Mouse (Mus musculus): ENCODE data around the gene Rrad. TPM values are rescaled to one million over a fixed set of nuclear protein-coding genes. Genes with fewer than 3 reads are reported as not detected.
"Not testable (repeated sequence)": the region's sequence is repeated elsewhere in the genome, so short reads cannot be mapped to it uniquely, and the experiment has no call there.

The Rrad gene
- total RNA-seq (2021) (10 to 100 TPM in 1 of 2 experiments, 1 to 10 TPM in 1; 3.3 to 14.4 TPM), polyA plus RNA-seq (2012; rRNA removed) (4.1 and 7.4 TPM in 2 replicates)
- long read RNA-seq, transcript Rrad-201 (5 exons, 1,577 nt) = major isoform, 5 of 9 reads
- long read RNA-seq, partial matches to known transcripts = 3 of 9 reads
- long read RNA-seq, other reads (novel, unspliced or antisense) = 1 of 9 reads

GRCm38 (mm10) chr8:104630981-104631663 lies at the start of gene Rrad:
Rrad (minus strand) TSS chr8:104631327.
- DNase-seq = peak; percentile 70

GRCm38 (mm10) chr8:104655614-104656013 lies 24.5 kb upstream of the Rrad start:
- no peak for DNase-seq

GRCm38 (mm10) chr8:104654984-104655383 lies 23.9 kb upstream of the Rrad start:
- DNase-seq = peak; percentile 63

- DNase-seq = not testable (repeated sequence)
These were observed 13.1 kb upstream of the Rrad start for GRCm38 (mm10) chr8:104644187-104644586.

- no peak for DNase-seq
These were observed 11.2 kb upstream of the Rrad start for GRCm38 (mm10) chr8:104642324-104642654.

- DNase-seq = peak; percentile 94
These were observed 10.5 kb upstream of the Rrad start, which contains the start of gene Ciao2b for GRCm38 (mm10) chr8:104641426-104642323. Ciao2b (minus strand) TSS chr8:104641965.

- peak; percentile 24 for DNase-seq
These were observed 9.8 kb upstream of the Rrad start for GRCm38 (mm10) chr8:104640831-104641370.

- no peak for DNase-seq
These were observed 9.1 kb upstream of the Rrad start for GRCm38 (mm10) chr8:104640241-104640640.

- no peak for DNase-seq
These were observed 6.9 kb upstream of the Rrad start for GRCm38 (mm10) chr8:104638010-104638409.

GRCm38 (mm10) chr8:104635004-104635710 lies 4.0 kb upstream of the Rrad start:
- peak; percentile 61 for DNase-seq

- peak; percentile 66 for DNase-seq
These were observed 2.1 kb upstream of the Rrad start for GRCm38 (mm10) chr8:104633156-104633744.

GRCm38 (mm10) chr8:104632486-104632885 lies 1.4 kb upstream of the Rrad start:
- DNase-seq = no peak

- DNase-seq = no peak
These were observed 848 bp upstream of the Rrad start for GRCm38 (mm10) chr8:104631975-104632374.

GRCm38 (mm10) chr8:104630574-104630973 lies 553 bp downstream of the Rrad start:
- DNase-seq = peak; percentile 54

GRCm38 (mm10) chr8:104630111-104630479 lies 1.0 kb downstream of the Rrad start:
- DNase-seq = no peak

- DNase-seq = peak; percentile 69
These were observed 1.6 kb downstream of the Rrad start for GRCm38 (mm10) chr8:104629306-104630110.

- no peak for DNase-seq
These were observed 2.7 kb downstream of the Rrad start for GRCm38 (mm10) chr8:104628402-104628801.

GRCm38 (mm10) chr8:104627065-104627740 lies 3.9 kb downstream of the Rrad start:
- no peak for DNase-seq

- no peak for DNase-seq
These were observed 7.0 kb downstream of the Rrad start, which contains the start of gene Cdh16 for GRCm38 (mm10) chr8:104624161-104624560. Cdh16 (minus strand) TSS chr8:104624396.

- no peak for DNase-seq
These were observed 10.4 kb downstream of the Rrad start for GRCm38 (mm10) chr8:104620765-104621164.
